Comparison of ENCODE assay signal across 1 mouse cellular context in the genomic region with DNA sequence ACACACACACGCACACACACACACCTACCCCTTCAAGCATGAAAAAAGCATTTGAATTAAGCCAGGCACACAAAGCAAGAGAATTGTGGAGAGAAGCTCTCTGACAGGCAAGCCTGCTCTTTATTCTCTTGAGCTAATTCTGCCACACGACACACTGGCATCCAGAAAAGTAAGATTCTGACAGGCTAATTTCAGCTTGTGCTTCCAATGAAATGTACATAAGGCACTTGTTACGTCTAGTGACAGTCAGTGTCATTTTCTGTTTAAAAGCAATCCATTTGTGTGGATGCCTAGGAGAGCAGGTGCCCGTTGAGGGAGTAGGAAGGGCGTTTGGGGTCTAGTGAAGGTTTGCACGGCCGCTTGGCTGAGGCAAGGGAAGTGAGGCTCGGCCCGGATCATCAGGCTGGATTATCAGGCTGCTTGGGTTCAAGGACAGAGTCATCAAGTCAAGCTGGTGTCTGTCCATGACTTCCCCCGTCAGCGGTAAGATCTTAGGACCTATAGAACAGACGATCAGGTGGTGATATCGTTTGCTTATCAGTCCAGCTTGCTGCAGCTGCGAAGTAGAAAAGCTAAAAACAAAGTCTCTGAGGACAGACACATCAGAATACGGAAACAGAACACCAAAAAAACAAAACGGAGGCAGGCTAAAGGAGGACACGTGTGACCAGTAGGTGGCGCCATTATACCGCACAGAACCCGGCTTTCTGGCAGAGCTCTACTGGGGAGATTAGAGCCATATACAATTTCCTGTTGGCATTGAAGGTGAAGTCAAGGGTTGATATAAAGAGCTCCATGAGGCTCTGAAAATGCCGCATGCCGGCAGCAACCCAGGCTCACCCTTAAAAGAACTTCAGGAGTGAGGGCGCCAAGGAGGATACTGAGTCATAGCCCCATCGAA.
A peak's percentile ranks its signal among the peaks of the same experiment; 100 is the strongest.
TF ChIP-seq lines count a peak whose summit lies in the region.

No protein-coding gene starts in this region.

TF ChIP-seq in CH12.LX, 34 proteins besides CTCF, POLR2A, EP300 and RAD21 (continued from another document):
- TF ChIP-seq MEF2A (IDR thresholded peaks at IDR 0.05; ENCODE audit: borderline replicate concordance, low read depth, low read length) (peak; percentile 45; the same call in 1 of the 2 replicates), USF1 (IDR thresholded peaks at IDR 0.05; ENCODE audit: low read depth, low read length) (no peak), JUND (conservative IDR thresholded peaks at IDR 0.05; ENCODE audit: low read depth, low read length) (0 out of 2 replicates have a peak, but pooled peaks have one; percentile 16), USF2 (conservative IDR thresholded peaks at IDR 0.05; ENCODE audit: low read depth, low read length) (no peak), E2F4 (IDR thresholded peaks at IDR 0.05; ENCODE audit: insufficient replicate concordance, low read depth, low read length) (no peak), TCF12 (IDR thresholded peaks at IDR 0.05; ENCODE audit: low read depth, low read length) (no peak), MXI1 (IDR thresholded peaks at IDR 0.05; ENCODE audit: low read depth, low read length) (no peak), UBTF (IDR thresholded peaks at IDR 0.05; ENCODE audit: low read depth, low read length) (no peak), MYC (IDR thresholded peaks at IDR 0.05; ENCODE audit: low read depth, low read length) (0 out of 2 replicates have a peak, but pooled peaks have one; percentile 52), KAT2A (IDR thresholded peaks at IDR 0.05; ENCODE audit: insufficient replicate concordance, low read length) (no peak), ZC3H11A (IDR thresholded peaks at IDR 0.05; ENCODE audit: low read depth, low read length) (no peak), ELF1 (IDR thresholded peaks at IDR 0.05; ENCODE audit: low read depth, low read length) (peak; percentile 60), RCOR1 (conservative IDR thresholded peaks at IDR 0.05; ENCODE audit: low read depth, low read length) (no peak), ZKSCAN1 (IDR thresholded peaks at IDR 0.05; ENCODE audit: borderline replicate concordance, low read depth, low read length) (no peak), GABPA (IDR thresholded peaks at IDR 0.05; ENCODE audit: insufficient replicate concordance, low read depth, low read length) (no peak), IRF4 (IDR thresholded peaks at IDR 0.05; ENCODE audit: low read depth, low read length) (no peak), ETS1 (conservative IDR thresholded peaks at IDR 0.05; ENCODE audit: low read depth, low read length) (no peak), MAFK (IDR thresholded peaks at IDR 0.05; ENCODE audit: insufficient replicate concordance, low read length) (no peak)
